Mouse (Mus musculus): ENCODE results near the gene Tbce. TPM values are rescaled to one million over a fixed set of nuclear protein-coding genes. Genes with fewer than 3 reads are reported as not detected.

Tbce gene
- total and polyA plus RNA-seq, 3 experiments, result 2.6 to 88.8 (median 56.1) TPM

- TF ChIP-seq TAL1 (conservative IDR thresholded peaks at IDR 0.05; ENCODE audit: low read depth, low read length), result no peak
- no peak for TF ChIP-seq GATA2 (IDR thresholded peaks at IDR 0.05; ENCODE audit: borderline replicate concordance, low read depth, low read length)
- no peak for TF ChIP-seq CTCF (IDR thresholded peaks at IDR 0.05; ENCODE audit: low read depth, low read length)
- no peak for TF ChIP-seq POLR2AphosphoS5 (IDR thresholded peaks at IDR 0.05; ENCODE audit: insufficient replicate concordance, low read depth, low read length)
- TF ChIP-seq GATA1 (IDR thresholded peaks at IDR 0.05; ENCODE audit: borderline replicate concordance, low read length), result no peak
- ATAC-seq (ENCODE audit: extremely low read depth, insufficient number of reproducible peaks, low FRiP score, poor library complexity, severe bottlenecking) (no peak), DNase-seq (ENCODE audit: low spot score) (no peak)
- peaks cover 21% of the 10 kb centered on the region for H3K4me1 ChIP-seq (ENCODE audit: insufficient read depth, low read depth, low read length)
- H3K36me3 ChIP-seq (replicated peaks), result peaks cover 33% of the 10 kb centered on the region
- H3K4me3 ChIP-seq (ENCODE audit: low read depth, low read length), result peak overlapping the region; percentile 87
- H3K9me3 ChIP-seq (replicated peaks), result no peaks in the 10 kb centered on the region
- no peaks in the 10 kb centered on the region for H3K27me3 ChIP-seq (ENCODE audit: insufficient read depth, low read length)
Measured at GRCm38 (mm10) chr13:14062209-14063012, 23.0 kb upstream of the Tbce start.

- TF ChIP-seq GATA1 (IDR thresholded peaks at IDR 0.05; ENCODE audit: borderline replicate concordance, low read length) (no peak), POLR2AphosphoS5 (IDR thresholded peaks at IDR 0.05; ENCODE audit: insufficient replicate concordance, low read depth, low read length) (no peak), GATA2 (IDR thresholded peaks at IDR 0.05; ENCODE audit: borderline replicate concordance, low read depth, low read length) (no peak), CTCF (IDR thresholded peaks at IDR 0.05; ENCODE audit: low read depth, low read length) (no peak), TAL1 (conservative IDR thresholded peaks at IDR 0.05; ENCODE audit: low read depth, low read length) (no peak)
- H3K27me3 ChIP-seq (ENCODE audit: insufficient read depth, low read length), result no peaks in the 10 kb centered on the region
- H3K36me3 ChIP-seq (replicated peaks), result peaks cover 51% of the 10 kb centered on the region
- H3K4me3 ChIP-seq (ENCODE audit: low read depth, low read length), result no peak overlapping the region
- H3K4me1 ChIP-seq (ENCODE audit: insufficient read depth, low read depth, low read length), result peaks cover 11% of the 10 kb centered on the region
- no peak for DNase-seq (ENCODE audit: low spot score)
- ATAC-seq (ENCODE audit: extremely low read depth, insufficient number of reproducible peaks, low FRiP score, poor library complexity, severe bottlenecking), result no peak
- H3K9me3 ChIP-seq (replicated peaks), result no peaks in the 10 kb centered on the region
Measured at GRCm38 (mm10) chr13:14059582-14059981, 20.1 kb upstream of the Tbce start.

GRCm38 (mm10) chr13:14056801-14057200 is 17.4 kb upstream of the Tbce start:
- Histone ChIP-seq H3K36me3 (replicated peaks) (peaks cover 68% of the 10 kb centered on the region), H3K4me1 (ENCODE audit: insufficient read depth, low read depth, low read length) (peaks cover 9% of the 10 kb centered on the region), H3K4me3 (ENCODE audit: low read depth, low read length) (no peak overlapping the region), H3K27me3 (ENCODE audit: insufficient read depth, low read length) (no peaks in the 10 kb centered on the region), H3K9me3 (replicated peaks) (no peaks in the 10 kb centered on the region)
- TF ChIP-seq TAL1 (conservative IDR thresholded peaks at IDR 0.05; ENCODE audit: low read depth, low read length) (no peak), POLR2AphosphoS5 (IDR thresholded peaks at IDR 0.05; ENCODE audit: insufficient replicate concordance, low read depth, low read length) (no peak), GATA1 (IDR thresholded peaks at IDR 0.05; ENCODE audit: borderline replicate concordance, low read length) (no peak), GATA2 (IDR thresholded peaks at IDR 0.05; ENCODE audit: borderline replicate concordance, low read depth, low read length) (no peak), CTCF (IDR thresholded peaks at IDR 0.05; ENCODE audit: low read depth, low read length) (no peak)
- no peak for DNase-seq (ENCODE audit: low spot score)
- ATAC-seq (ENCODE audit: extremely low read depth, insufficient number of reproducible peaks, low FRiP score, poor library complexity, severe bottlenecking), result no peak

- TF ChIP-seq GATA2 (IDR thresholded peaks at IDR 0.05; ENCODE audit: borderline replicate concordance, low read depth, low read length) (no peak), POLR2AphosphoS5 (IDR thresholded peaks at IDR 0.05; ENCODE audit: insufficient replicate concordance, low read depth, low read length) (no peak), GATA1 (IDR thresholded peaks at IDR 0.05; ENCODE audit: borderline replicate concordance, low read length) (no peak), CTCF (IDR thresholded peaks at IDR 0.05; ENCODE audit: low read depth, low read length) (no peak), TAL1 (conservative IDR thresholded peaks at IDR 0.05; ENCODE audit: low read depth, low read length) (no peak)
- Histone ChIP-seq H3K4me3 (ENCODE audit: low read depth, low read length) (no peak overlapping the region), H3K9me3 (replicated peaks) (no peaks in the 10 kb centered on the region), H3K36me3 (replicated peaks) (peaks cover 59% of the 10 kb centered on the region), H3K4me1 (ENCODE audit: insufficient read depth, low read depth, low read length) (peaks cover 3% of the 10 kb centered on the region; the same call in 1 of the 2 replicates), H3K27me3 (ENCODE audit: insufficient read depth, low read length) (no peaks in the 10 kb centered on the region)
- DNase-seq (ENCODE audit: low spot score) (no peak), ATAC-seq (ENCODE audit: extremely low read depth, insufficient number of reproducible peaks, low FRiP score, poor library complexity, severe bottlenecking) (no peak)
Measured at GRCm38 (mm10) chr13:14049878-14050277, 10.4 kb upstream of the Tbce start.

GRCm38 (mm10) chr13:14044521-14044920 is 5.1 kb upstream of the Tbce start:
- Histone ChIP-seq H3K36me3 (replicated peaks) (peaks cover 27% of the 10 kb centered on the region), H3K4me3 (ENCODE audit: low read depth, low read length) (no peak overlapping the region), H3K4me1 (ENCODE audit: insufficient read depth, low read depth, low read length) (peaks cover 14% of the 10 kb centered on the region), H3K27me3 (ENCODE audit: insufficient read depth, low read length) (no peaks in the 10 kb centered on the region), H3K9me3 (replicated peaks) (no peaks in the 10 kb centered on the region)
- DNase-seq (ENCODE audit: low spot score), result no peak
- TF ChIP-seq POLR2AphosphoS5 (IDR thresholded peaks at IDR 0.05; ENCODE audit: insufficient replicate concordance, low read depth, low read length) (no peak), CTCF (IDR thresholded peaks at IDR 0.05; ENCODE audit: low read depth, low read length) (no peak), GATA2 (IDR thresholded peaks at IDR 0.05; ENCODE audit: borderline replicate concordance, low read depth, low read length) (no peak), TAL1 (conservative IDR thresholded peaks at IDR 0.05; ENCODE audit: low read depth, low read length) (no peak), GATA1 (IDR thresholded peaks at IDR 0.05; ENCODE audit: borderline replicate concordance, low read length) (no peak)
- no peak for ATAC-seq (ENCODE audit: extremely low read depth, insufficient number of reproducible peaks, low FRiP score, poor library complexity, severe bottlenecking)

GRCm38 (mm10) chr13:14043851-14044250 is 4.4 kb upstream of the Tbce start:
- no peak for TF ChIP-seq GATA1 (IDR thresholded peaks at IDR 0.05; ENCODE audit: borderline replicate concordance, low read length)
- TF ChIP-seq GATA2 (IDR thresholded peaks at IDR 0.05; ENCODE audit: borderline replicate concordance, low read depth, low read length), result no peak
- no peak for TF ChIP-seq POLR2AphosphoS5 (IDR thresholded peaks at IDR 0.05; ENCODE audit: insufficient replicate concordance, low read depth, low read length)
- no peak for TF ChIP-seq TAL1 (conservative IDR thresholded peaks at IDR 0.05; ENCODE audit: low read depth, low read length)
- TF ChIP-seq CTCF (IDR thresholded peaks at IDR 0.05; ENCODE audit: low read depth, low read length), result no peak
- no peak for ATAC-seq (ENCODE audit: extremely low read depth, insufficient number of reproducible peaks, low FRiP score, poor library complexity, severe bottlenecking)
- no peak overlapping the region for H3K4me3 ChIP-seq (ENCODE audit: low read depth, low read length)
- DNase-seq (ENCODE audit: low spot score), result no peak
- H3K27me3 ChIP-seq (ENCODE audit: insufficient read depth, low read length), result no peaks in the 10 kb centered on the region
- no peaks in the 10 kb centered on the region for H3K9me3 ChIP-seq (replicated peaks)
- peaks cover 21% of the 10 kb centered on the region for H3K36me3 ChIP-seq (replicated peaks)
- H3K4me1 ChIP-seq (ENCODE audit: insufficient read depth, low read depth, low read length), result peaks cover 15% of the 10 kb centered on the region

Data from G1E (cell line).